Mouse (Mus musculus) C2C12 (cell line): ENCODE results near the gene Ston2.

Source experiments
- CTCF ChIP-seq: IDR thresholded peaks from one replicate; pipeline ENCODE4 v1.5.1; 2011; ENCODE audit not compliant: control insufficient read depth, insufficient read depth, insufficient read length
- MAX ChIP-seq: IDR thresholded peaks from one replicate; pipeline ENCODE4 v1.6.1; 2011; ENCODE audit warnings: mild to moderate bottlenecking, control low read depth
- MYOG ChIP-seq: IDR thresholded peaks from one replicate; pipeline ENCODE4 v1.6.1; 2011; ENCODE audit not compliant: control insufficient read depth, insufficient read length; ENCODE audit errors: extremely low read depth
- USF1 ChIP-seq: IDR thresholded peaks from one replicate; pipeline ENCODE4 v1.6.1; 2011; ENCODE audit warnings: low read depth, mild to moderate bottlenecking, control low read depth, moderate library complexity

- TF ChIP-seq CTCF (no peak), USF1 (no peak), MAX (no peak), MYOG (no peak)
Observed at GRCm38 (mm10) chr12:91638351-91638750, 149.8 kb downstream of the Ston2 start.
